Mouse (Mus musculus) intestine, embryonic 15.5 days (tissue): ENCODE results near the gene Enthd1. TPM values are rescaled to one million over a fixed set of nuclear protein-coding genes. Genes with fewer than 3 reads are reported as not detected.
"Not testable (repeated sequence)": the region's sequence is repeated elsewhere in the genome, so short reads cannot be mapped to it uniquely, and the experiment has no call there.

Source experiments
- ATAC-seq: fragments of 200-750 bp; cut with Nextera tagmentation; 2 replicates; pipeline ENCODE4 v1.8.0; 2017; ENCODE audit warnings: moderate TSS enrichment, moderate library complexity
- H3K27ac ChIP-seq: fragments of 300-500 bp; sonication (generic); 2 replicates; pipeline ENCODE4 v1.5.1; 2015; ENCODE audit warnings: mild to moderate bottlenecking, inconsistent platforms
- H3K27me3 ChIP-seq: fragments of 300-500 bp; sonication (generic); replicated peaks from 2 replicates; pipeline ENCODE4 v1.6.1; 2015; ENCODE audit warnings: inconsistent platforms
- H3K36me3 ChIP-seq: fragments of 300-500 bp; sonication (generic); 2 replicates; pipeline ENCODE4 v1.6.1; 2015; ENCODE audit warnings: inconsistent platforms
- H3K4me1 ChIP-seq: fragments of 300-500 bp; sonication (generic); replicated peaks from 2 replicates; pipeline ENCODE4 v1.6.1; 2015; ENCODE audit warnings: inconsistent platforms
- H3K4me2 ChIP-seq: fragments of 300-500 bp; sonication (generic); replicated peaks from 2 replicates; pipeline ENCODE4 v1.6.1; 2015; ENCODE audit warnings: mild to moderate bottlenecking, inconsistent platforms
- H3K4me3 ChIP-seq: fragments of 300-500 bp; sonication (generic); replicated peaks from 2 replicates; pipeline ENCODE4 v1.5.1; 2015; ENCODE audit warnings: inconsistent platforms
- H3K9ac ChIP-seq: fragments of 300-500 bp; sonication (generic); 2 replicates; pipeline ENCODE4 v1.6.1; 2015; ENCODE audit warnings: inconsistent platforms
- H3K9me3 ChIP-seq: fragments of 300-500 bp; sonication (generic); 2 replicates; pipeline ENCODE4 v1.6.1; 2016; ENCODE audit warnings: inconsistent platforms
- WGBS: fragments of 180-500 bp; shearing (Covaris S2); methylation state at CpG from one replicate; pipeline ENCODE4 v1.1.7; 2015; 5-methylcytosine and 5-hydroxymethylcytosine counted together
- polyA plus RNA-seq: library from polyadenylated mRNA; unstranded; fragments of >200 nt; fragmentation: Nextera tagmentation; extraction: Ambion mirVana; gene quantifications from 2 replicates; pipeline ENCODE4 v1.2.1, GENCODE M21; 2015

The Enthd1 gene
- polyA plus RNA-seq, 1 experiment from 2014 or later, result not detected

DNA sequence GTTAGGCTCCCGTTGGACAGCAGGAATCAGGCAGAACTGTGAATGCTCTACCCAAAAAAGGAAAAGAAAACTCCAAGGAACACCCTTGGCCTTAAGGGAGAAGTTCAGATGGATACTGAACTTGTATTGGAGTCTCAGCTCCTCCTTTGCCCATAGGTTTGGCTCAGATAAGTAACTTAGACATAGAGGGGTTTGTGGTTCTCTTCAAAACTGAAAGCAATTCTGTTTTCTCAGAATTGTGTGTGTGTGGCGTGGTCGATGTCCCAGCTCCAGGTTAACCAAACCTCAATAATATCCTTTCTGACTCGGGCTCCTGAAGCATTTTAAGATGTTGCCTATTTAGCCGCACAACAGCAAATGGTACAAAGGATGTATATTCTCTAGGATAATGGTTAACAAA lies 25.7 kb upstream of the Enthd1 start:
- Histone ChIP-seq H3K4me3 (no peak overlapping the region), H3K9ac (no peak overlapping the region), H3K27me3 (no peaks in the 10 kb centered on the region), H3K27ac (no peak overlapping the region), H3K36me3 (no peaks in the 10 kb centered on the region), H3K4me2 (no peak overlapping the region), H3K9me3 (no peaks in the 10 kb centered on the region), H3K4me1 (no peaks in the 10 kb centered on the region)
- ATAC-seq, result no peak
- WGBS, result 90% methylated on average over 5 of the region's 5 CpGs

DNA sequence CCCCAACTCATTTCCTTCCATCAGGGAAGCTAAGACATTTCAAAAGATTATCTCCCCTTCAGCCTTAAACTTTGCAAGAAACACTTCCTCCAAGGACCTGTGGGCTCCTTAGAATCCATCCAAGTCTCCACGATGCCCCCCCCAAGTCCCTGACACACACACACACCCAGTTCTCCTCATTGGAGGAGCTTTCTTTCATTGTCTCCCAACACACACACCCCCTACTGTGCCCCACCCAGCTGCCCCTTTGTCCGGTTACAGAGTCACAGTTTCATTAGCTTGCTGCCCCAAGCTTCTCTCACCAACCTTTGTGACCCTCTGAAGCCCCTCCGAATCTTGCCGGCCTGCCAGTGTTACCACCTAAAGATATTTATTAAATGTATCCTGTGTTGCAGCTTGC lies 21.3 kb upstream of the Enthd1 start:
- H3K9ac ChIP-seq, result no peak overlapping the region
- WGBS, result 58% methylated on average over 4 of the region's 4 CpGs

DNA sequence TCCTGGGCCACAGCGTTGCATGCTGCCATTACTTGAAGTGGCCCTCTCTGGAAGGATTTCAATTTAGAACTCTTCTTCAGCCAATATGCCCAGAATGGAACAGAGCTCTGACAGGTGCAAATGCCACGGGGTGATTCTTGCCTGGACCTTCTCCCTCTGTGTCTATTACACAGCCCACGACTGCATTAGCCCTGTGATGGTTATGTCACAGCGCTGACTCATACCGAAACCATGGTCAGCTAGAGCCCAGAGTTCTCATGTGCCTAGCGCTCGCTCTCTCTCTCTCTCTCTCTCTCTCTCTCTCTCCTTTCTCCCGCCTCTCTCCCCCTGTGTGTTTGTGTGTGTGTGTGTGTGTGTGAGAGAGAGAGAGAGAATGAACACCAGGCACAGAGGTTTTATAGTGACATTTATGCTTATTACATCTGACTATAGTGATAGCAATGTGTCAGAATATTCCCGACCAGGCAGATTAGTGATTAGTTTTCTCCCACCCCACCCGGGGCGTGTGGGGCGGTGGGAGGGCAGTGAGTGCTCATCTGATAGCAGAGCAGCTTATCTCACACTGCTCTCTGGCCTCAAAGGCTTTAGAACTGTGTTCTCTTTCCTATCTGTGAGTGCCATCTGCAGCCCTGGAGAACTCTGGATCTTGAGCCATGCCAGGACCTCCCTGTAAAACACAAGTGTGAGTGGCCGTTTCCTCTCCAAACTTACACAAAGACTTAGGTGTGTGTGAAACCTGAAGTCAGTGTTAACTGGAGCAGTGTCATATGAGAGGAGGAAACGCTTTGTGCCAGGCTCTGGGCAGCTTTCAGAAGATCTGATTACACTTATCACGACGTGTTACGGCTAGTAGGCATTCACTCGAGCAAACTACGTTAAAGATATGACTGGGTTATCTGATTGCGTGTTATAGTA lies 17.9 kb upstream of the Enthd1 start:
- no peaks in the 10 kb centered on the region for H3K27me3 ChIP-seq
- no peaks in the 10 kb centered on the region for H3K36me3 ChIP-seq
- no peak overlapping the region for H3K4me3 ChIP-seq
- H3K4me2 ChIP-seq, result no peak overlapping the region
- ATAC-seq, result no peak
- H3K27ac ChIP-seq, result no peak overlapping the region
- H3K9ac ChIP-seq, result no peak overlapping the region
- 49% methylated on average over 20 of the region's 20 CpGs for WGBS
- H3K9me3 ChIP-seq, result no peaks in the 10 kb centered on the region
- 0 out of 2 replicates have a peak, but pooled peaks cover 3% of the 10 kb centered on the region for H3K4me1 ChIP-seq

More for the DNA sequence above, 21.3 kb upstream of the Enthd1 start:
- Histone ChIP-seq H3K9me3 (no peaks in the 10 kb centered on the region), H3K27ac (no peak overlapping the region), H3K4me2 (no peak overlapping the region), H3K27me3 (no peaks in the 10 kb centered on the region), H3K36me3 (no peaks in the 10 kb centered on the region), H3K4me1 (0 out of 2 replicates have a peak, but pooled peaks cover 3% of the 10 kb centered on the region), H3K4me3 (no peak overlapping the region)
- no peak for ATAC-seq

DNA sequence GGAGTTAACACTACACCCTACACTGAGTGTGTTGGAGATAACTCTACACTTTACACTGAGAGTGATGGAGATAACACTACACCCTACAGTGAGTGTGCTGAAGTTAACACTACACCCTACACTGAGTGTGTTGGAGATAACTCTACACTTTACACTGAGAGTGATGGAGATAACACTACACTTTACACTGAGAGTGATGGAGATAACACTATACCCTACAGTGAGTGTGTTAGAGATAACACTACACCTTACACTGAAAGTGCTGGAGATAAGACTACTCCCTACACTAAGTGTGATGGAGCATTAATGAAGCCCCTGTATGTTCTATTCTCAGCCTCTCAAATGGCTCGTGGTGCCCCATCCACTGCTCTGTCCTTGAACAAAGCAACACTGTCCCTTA lies 15.6 kb upstream of the Enthd1 start:
- not testable (repeated sequence) for H3K27ac ChIP-seq, H3K4me1 ChIP-seq, H3K9ac ChIP-seq, H3K4me3 ChIP-seq, H3K27me3 ChIP-seq, H3K4me2 ChIP-seq, H3K36me3 ChIP-seq, ATAC-seq, H3K9me3 ChIP-seq
- WGBS, result 75% methylated on average over 1 of the region's 1 CpGs

DNA sequence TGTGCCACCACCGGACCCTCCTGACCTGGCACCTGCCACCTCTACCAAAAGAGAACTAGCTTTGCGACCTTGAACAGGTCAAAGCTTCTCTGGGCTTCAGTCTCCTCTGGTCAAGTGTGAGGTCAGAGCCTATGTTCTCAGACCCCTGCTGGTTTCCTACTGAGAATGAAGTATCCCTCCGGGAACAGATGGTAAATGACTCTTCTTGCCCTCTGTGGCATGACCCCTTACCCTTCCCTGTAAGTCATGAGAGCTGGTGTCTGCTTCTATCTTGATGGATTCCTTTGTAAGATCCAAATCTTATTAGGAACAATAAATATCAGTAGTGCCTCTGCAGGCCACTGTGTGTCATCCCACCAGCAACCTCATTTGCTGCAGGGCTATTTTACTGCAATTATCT lies 14.2 kb upstream of the Enthd1 start:
- WGBS, result 55% methylated on average over 3 of the region's 3 CpGs

DNA sequence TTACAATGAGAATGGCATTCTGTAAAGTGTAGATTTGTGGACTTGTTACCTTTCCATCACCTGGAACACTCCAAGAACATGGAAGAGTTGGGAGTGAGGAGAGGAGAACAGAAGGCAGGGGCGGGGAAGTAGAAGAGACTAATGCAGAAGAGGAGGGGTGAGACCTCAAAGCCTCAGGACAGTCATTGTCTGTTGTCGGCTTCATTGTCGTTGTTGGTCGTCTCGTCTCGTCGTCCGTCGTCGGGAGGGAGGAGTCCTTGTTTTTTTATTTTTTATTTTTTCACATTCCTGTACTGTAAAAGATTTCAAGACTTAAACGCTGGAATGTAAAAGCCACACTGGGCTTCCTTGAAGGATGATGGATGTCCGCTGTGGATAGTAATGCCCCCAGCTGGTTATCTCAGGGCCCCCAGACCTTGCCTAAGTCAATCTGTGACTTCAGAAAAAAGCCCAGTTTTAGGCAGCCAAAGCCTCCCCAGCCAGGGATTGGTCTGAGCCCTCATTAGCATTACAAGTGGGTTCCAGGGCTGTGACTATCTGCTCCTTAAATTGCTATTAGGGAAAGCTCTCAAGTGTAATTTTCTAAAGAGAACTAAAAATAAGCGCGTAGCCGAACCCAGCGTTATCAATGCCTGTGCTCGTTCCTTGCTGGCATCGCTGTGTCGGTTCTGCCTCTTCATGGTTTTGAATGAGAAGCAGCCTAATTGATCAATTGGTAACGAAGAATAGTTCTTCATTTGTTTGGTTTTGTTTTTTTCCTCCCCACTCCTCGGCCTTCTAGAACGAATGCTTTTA lies 12.4 kb upstream of the Enthd1 start:
- no peaks in the 10 kb centered on the region for H3K9me3 ChIP-seq
- H3K4me1 ChIP-seq, result no peaks in the 10 kb centered on the region
- WGBS, result 28% methylated on average over 22 of the region's 22 CpGs
- no peak overlapping the region for H3K4me2 ChIP-seq
- H3K27ac ChIP-seq, result no peak overlapping the region
- ATAC-seq, result no peak
- H3K27me3 ChIP-seq, result peaks cover 8% of the 10 kb centered on the region; the same call in 1 of the 2 replicates
- no peaks in the 10 kb centered on the region for H3K36me3 ChIP-seq
- no peak overlapping the region for H3K9ac ChIP-seq
- H3K4me3 ChIP-seq, result no peak overlapping the region

More for the DNA sequence above, 14.2 kb upstream of the Enthd1 start:
- ATAC-seq, result no peak
- Histone ChIP-seq H3K9me3 (no peaks in the 10 kb centered on the region), H3K4me2 (no peak overlapping the region), H3K4me3 (no peak overlapping the region), H3K4me1 (0 out of 2 replicates have a peak, but pooled peaks cover 3% of the 10 kb centered on the region), H3K27me3 (peaks cover 8% of the 10 kb centered on the region; the same call in 1 of the 2 replicates), H3K9ac (no peak overlapping the region), H3K27ac (no peak overlapping the region), H3K36me3 (no peaks in the 10 kb centered on the region)

DNA sequence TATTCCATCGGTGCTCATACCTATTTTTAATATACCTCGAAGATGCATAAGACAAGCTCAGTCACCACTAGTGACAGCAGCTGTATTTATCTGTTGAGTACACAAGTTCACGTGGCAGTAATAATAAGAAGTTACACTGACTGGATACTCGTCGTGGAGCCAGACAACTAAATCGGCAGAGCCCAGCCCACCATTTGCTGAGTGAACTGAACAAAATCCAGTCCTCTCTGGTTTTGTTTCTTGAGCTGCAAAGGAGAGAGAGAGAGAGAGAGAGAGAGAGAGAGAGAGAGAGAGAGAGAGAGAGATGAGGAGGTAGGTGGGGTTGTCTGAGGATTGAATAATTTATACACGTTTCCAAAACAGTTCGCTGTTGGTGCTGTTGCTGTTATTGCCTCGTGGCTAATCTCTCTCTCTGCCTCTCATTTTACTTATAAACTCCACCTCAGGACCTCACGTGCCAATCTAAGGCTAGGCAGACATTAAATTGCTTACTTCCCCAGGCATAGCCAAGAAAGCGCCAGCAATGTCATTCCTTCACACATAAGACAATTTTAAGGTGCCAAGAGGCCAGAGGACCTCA lies 11.5 kb upstream of the Enthd1 start:
- H3K4me2 ChIP-seq, result no peak overlapping the region
- H3K36me3 ChIP-seq, result no peaks in the 10 kb centered on the region
- H3K9ac ChIP-seq, result no peak overlapping the region
- no peaks in the 10 kb centered on the region for H3K9me3 ChIP-seq
- WGBS, result 71% methylated on average over 11 of the region's 11 CpGs
- ATAC-seq, result no peak
- peaks cover 8% of the 10 kb centered on the region; the same call in 1 of the 2 replicates for H3K27me3 ChIP-seq
- no peaks in the 10 kb centered on the region for H3K4me1 ChIP-seq
- no peak overlapping the region for H3K4me3 ChIP-seq
- H3K27ac ChIP-seq, result no peak overlapping the region

DNA sequence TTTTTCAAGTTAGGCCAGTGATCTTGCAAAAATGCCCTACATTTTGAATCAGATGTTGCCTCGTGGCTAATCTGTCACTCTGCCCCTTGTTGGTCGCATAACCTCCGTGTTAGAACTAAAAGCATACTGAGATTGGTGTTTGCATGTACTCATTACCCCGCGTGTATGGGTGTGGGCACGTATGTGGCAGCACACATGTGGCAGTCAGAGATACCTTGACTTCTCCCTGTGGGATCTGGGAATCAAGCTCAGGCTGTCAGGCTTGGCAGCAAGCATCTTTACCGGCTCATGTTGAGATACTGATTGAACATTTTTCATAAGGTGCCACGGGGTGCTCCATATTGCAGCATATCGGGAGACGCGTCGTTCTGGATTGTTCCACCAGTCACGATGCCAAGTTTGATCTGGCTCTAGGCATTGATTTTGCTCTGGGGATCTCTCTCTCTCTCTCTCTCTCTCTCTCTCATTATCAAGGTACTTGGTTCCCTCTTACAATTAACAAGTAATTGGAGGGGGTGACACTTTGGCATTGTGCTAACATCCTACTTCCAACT lies 10.9 kb upstream of the Enthd1 start:
- no peak overlapping the region for H3K4me2 ChIP-seq
- no peaks in the 10 kb centered on the region for H3K36me3 ChIP-seq
- WGBS, result 91% methylated on average over 13 of the region's 13 CpGs
- H3K4me3 ChIP-seq, result no peak overlapping the region
- no peaks in the 10 kb centered on the region for H3K9me3 ChIP-seq
- no peak overlapping the region for H3K27ac ChIP-seq
- no peak for ATAC-seq
- H3K27me3 ChIP-seq, result peaks cover 8% of the 10 kb centered on the region; the same call in 1 of the 2 replicates
- no peak overlapping the region for H3K9ac ChIP-seq
- no peaks in the 10 kb centered on the region for H3K4me1 ChIP-seq

DNA sequence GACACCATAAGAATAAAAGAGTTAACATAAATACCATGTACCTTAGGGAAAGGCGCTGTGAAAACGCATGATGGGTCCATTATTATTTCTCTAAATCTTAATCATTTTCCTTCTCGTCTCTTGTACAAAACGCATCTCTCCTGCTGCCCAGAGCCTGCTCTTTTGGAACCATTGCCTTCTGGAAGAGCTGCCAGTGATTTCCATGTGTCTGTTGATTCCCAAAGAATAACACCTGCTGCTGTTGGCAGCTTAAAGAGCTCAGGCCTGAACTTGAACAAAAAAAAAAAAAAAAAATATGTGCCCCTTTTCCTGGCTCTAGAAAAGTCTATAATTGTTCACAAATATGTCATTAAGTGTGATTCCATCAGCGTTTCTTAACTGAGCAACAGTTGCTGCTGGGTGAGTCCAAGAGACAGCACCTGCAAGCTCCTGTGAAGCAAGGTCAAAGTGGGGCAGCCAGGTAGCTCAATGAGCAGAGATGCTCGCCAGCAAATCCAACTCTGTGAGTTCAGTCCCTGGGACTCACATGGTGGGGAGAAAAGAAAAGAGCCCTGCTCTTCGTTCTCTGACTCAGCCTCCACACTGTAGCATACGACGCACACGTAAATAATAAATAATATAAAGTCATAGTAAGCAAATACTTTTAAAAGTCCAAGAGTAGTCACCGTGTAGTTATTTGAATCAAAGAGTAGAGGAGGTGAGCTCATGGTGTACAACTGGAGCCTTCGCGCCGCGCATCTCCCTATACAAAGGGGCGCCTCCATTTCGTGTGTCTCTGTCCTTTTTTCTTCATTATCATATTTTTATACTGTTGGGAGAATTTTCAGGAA lies 9.5 kb upstream of the Enthd1 start:
- Histone ChIP-seq H3K36me3 (no peaks in the 10 kb centered on the region), H3K9ac (no peak overlapping the region), H3K4me3 (no peak overlapping the region), H3K27me3 (peaks cover 8% of the 10 kb centered on the region; the same call in 1 of the 2 replicates), H3K4me1 (no peaks in the 10 kb centered on the region), H3K9me3 (no peaks in the 10 kb centered on the region), H3K4me2 (no peak overlapping the region), H3K27ac (no peak overlapping the region)
- ATAC-seq, result no peak
- WGBS, result 91% methylated on average over 17 of the region's 17 CpGs

DNA sequence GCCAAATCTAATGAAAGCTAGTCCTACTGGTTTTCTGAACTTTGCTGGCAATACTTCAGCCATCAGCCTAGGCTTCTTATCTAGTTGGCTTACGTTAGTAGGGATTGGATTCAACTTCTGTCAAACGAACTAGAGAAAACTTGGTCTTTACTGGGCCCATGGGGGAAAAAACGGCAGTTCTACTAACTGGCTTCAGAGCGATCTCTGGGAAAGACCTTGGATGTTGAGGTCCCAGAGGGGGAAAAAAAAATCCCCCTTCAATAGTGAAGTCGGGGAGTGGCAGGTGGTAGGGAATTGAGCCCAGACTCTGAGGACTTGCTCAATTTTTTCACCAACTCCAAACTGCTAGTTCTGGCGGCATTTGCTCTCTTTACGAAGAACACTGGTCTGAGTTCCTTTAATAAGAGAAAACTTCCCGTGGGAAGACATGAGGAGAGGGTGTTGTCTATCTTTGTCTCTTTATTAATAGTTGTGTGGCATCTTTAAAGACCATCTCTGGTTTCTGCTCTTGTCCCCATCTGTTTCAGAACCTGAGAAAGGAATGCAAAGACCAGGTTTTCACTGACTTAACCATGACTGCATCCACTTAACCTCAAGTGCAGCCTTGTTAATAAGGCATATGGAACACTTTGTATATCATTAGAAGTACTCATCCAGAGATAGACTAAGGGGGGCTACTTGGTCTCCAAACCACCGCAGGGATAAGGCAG lies 8.0 kb upstream of the Enthd1 start:
- Histone ChIP-seq H3K9me3 (no peaks in the 10 kb centered on the region), H3K4me1 (no peaks in the 10 kb centered on the region), H3K9ac (no peak overlapping the region), H3K4me2 (no peak overlapping the region), H3K27me3 (peaks cover 8% of the 10 kb centered on the region; the same call in 1 of the 2 replicates), H3K36me3 (no peaks in the 10 kb centered on the region), H3K27ac (no peak overlapping the region), H3K4me3 (no peak overlapping the region)
- WGBS, result 68% methylated on average over 9 of the region's 9 CpGs
- no peak for ATAC-seq

DNA sequence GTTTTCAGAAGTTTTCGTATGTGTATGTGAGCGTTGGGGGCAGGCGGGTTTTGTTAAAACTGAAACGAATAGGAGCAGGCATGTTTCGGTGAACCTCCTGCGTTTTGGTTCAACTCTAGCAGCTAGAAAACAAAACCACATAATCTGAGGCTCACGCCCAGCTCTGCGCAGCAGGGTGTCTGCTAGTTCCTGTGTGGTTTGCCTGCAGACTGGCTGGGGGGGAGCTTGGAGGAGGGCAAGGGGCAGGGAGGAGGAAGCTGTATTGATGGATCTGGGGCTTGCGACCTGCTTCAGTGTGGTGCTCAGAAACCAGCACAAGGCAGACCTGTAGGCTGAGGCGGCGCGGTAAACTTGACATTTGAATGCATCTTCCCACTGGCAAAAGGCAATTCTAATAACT lies 7.3 kb upstream of the Enthd1 start, which contains the start of gene Grap2:
Grap2 (plus strand) TSS at position 304 of the 400 bp plus-strand sequence.
- no peaks in the 10 kb centered on the region for H3K4me1 ChIP-seq
- peaks cover 5% of the 10 kb centered on the region; the same call in 1 of the 2 replicates for H3K27me3 ChIP-seq
- H3K4me3 ChIP-seq, result no peak within 1 kb of the TSS
- H3K4me2 ChIP-seq, result no peak within 1 kb of the TSS
- no peak for ATAC-seq
- H3K9ac ChIP-seq, result no peak within 1 kb of the TSS
- 63% methylated on average over 12 of the region's 12 CpGs for WGBS
- no peaks in the 10 kb centered on the region for H3K9me3 ChIP-seq
- no peak within 1 kb of the TSS for H3K27ac ChIP-seq
- H3K36me3 ChIP-seq, result no peaks in the 10 kb centered on the region
